Mouse (Mus musculus): Measurements from ENCODE around the gene Anapc1. TPM values are rescaled to one million over a fixed set of nuclear protein-coding genes. Genes with fewer than 3 reads are reported as not detected.

The Anapc1 gene
- polyA plus RNA-seq, 1 experiment from 2014 or later, result 69.8 TPM

- H3K4me3 ChIP-seq, result no peak overlapping the region
- H3K27me3 ChIP-seq (replicated peaks), result no peaks in the 10 kb centered on the region
- peaks cover 6% of the 10 kb centered on the region; the same call in 1 of the 2 replicates for H3K4me1 ChIP-seq
- no peak overlapping the region for H3K9ac ChIP-seq
- no peaks in the 10 kb centered on the region for H3K9me3 ChIP-seq
- no peak overlapping the region for H3K4me2 ChIP-seq (replicated peaks)
- no peak overlapping the region for H3K27ac ChIP-seq
- 45% methylated on average over 7 of the region's 7 CpGs for WGBS
- H3K36me3 ChIP-seq, result no peaks in the 10 kb centered on the region
- no peak for ATAC-seq (ENCODE audit: low FRiP score, low read depth)
These were observed 27.6 kb upstream of the Anapc1 start for GRCm38 (mm10) chr2:128714724-128715241.

- Histone ChIP-seq H3K27ac (no peak overlapping the region), H3K9ac (no peak overlapping the region), H3K4me1 (peaks cover 6% of the 10 kb centered on the region; the same call in 1 of the 2 replicates), H3K4me3 (no peak overlapping the region), H3K27me3 (replicated peaks) (no peaks in the 10 kb centered on the region), H3K36me3 (no peaks in the 10 kb centered on the region), H3K9me3 (no peaks in the 10 kb centered on the region), H3K4me2 (replicated peaks) (no peak overlapping the region)
- WGBS, result 56% methylated on average over 5 of the region's 5 CpGs
- no peak for ATAC-seq (ENCODE audit: low FRiP score, low read depth)
These were observed 26.4 kb upstream of the Anapc1 start for GRCm38 (mm10) chr2:128713548-128714003.

GRCm38 (mm10) chr2:128712940-128713339 is 25.7 kb upstream of the Anapc1 start:
- Histone ChIP-seq H3K36me3 (no peaks in the 10 kb centered on the region), H3K9ac (no peak overlapping the region), H3K9me3 (no peaks in the 10 kb centered on the region), H3K4me1 (peaks cover 6% of the 10 kb centered on the region; the same call in 1 of the 2 replicates), H3K4me3 (no peak overlapping the region), H3K27me3 (replicated peaks) (no peaks in the 10 kb centered on the region), H3K4me2 (replicated peaks) (no peak overlapping the region), H3K27ac (no peak overlapping the region)
- 63% methylated on average over 6 of the region's 6 CpGs for WGBS
- ATAC-seq (ENCODE audit: low FRiP score, low read depth), result no peak

GRCm38 (mm10) chr2:128710609-128711008 is 23.4 kb upstream of the Anapc1 start:
- peaks cover 6% of the 10 kb centered on the region; the same call in 1 of the 2 replicates for H3K4me1 ChIP-seq
- no peak for ATAC-seq (ENCODE audit: low FRiP score, low read depth)
- WGBS, result 66% methylated on average over 6 of the region's 6 CpGs
- no peak overlapping the region for H3K4me2 ChIP-seq (replicated peaks)
- H3K36me3 ChIP-seq, result no peaks in the 10 kb centered on the region
- no peaks in the 10 kb centered on the region for H3K9me3 ChIP-seq
- no peak overlapping the region for H3K9ac ChIP-seq
- no peaks in the 10 kb centered on the region for H3K27me3 ChIP-seq (replicated peaks)
- H3K4me3 ChIP-seq, result no peak overlapping the region
- no peak overlapping the region for H3K27ac ChIP-seq

GRCm38 (mm10) chr2:128709264-128709663 is 22.1 kb upstream of the Anapc1 start:
- Histone ChIP-seq H3K4me1 (peaks cover 6% of the 10 kb centered on the region; the same call in 1 of the 2 replicates), H3K4me2 (replicated peaks) (no peak overlapping the region), H3K36me3 (no peaks in the 10 kb centered on the region), H3K27ac (no peak overlapping the region), H3K4me3 (no peak overlapping the region), H3K27me3 (replicated peaks) (no peaks in the 10 kb centered on the region), H3K9ac (no peak overlapping the region), H3K9me3 (no peaks in the 10 kb centered on the region)
- ATAC-seq (ENCODE audit: low FRiP score, low read depth), result no peak
- 48% methylated on average over 6 of the region's 6 CpGs for WGBS

- Histone ChIP-seq H3K9ac (no peak overlapping the region), H3K4me1 (no peaks in the 10 kb centered on the region), H3K4me3 (no peak overlapping the region), H3K27ac (no peak overlapping the region), H3K36me3 (no peaks in the 10 kb centered on the region), H3K9me3 (no peaks in the 10 kb centered on the region), H3K27me3 (replicated peaks) (no peaks in the 10 kb centered on the region), H3K4me2 (replicated peaks) (no peak overlapping the region)
- 94% methylated on average over 3 of the region's 3 CpGs for WGBS
- no peak for ATAC-seq (ENCODE audit: low FRiP score, low read depth)
These were observed 17.3 kb upstream of the Anapc1 start for GRCm38 (mm10) chr2:128704474-128704873.

GRCm38 (mm10) chr2:128699201-128699885 is 12.2 kb upstream of the Anapc1 start:
- Histone ChIP-seq H3K27ac (no peak overlapping the region), H3K4me1 (peaks cover 12% of the 10 kb centered on the region), H3K36me3 (no peaks in the 10 kb centered on the region), H3K4me3 (peak overlapping the region; percentile 51), H3K9ac (peak overlapping the region; percentile 54), H3K9me3 (no peaks in the 10 kb centered on the region), H3K4me2 (replicated peaks) (peak overlapping the region; percentile 93), H3K27me3 (replicated peaks) (no peaks in the 10 kb centered on the region)
- ATAC-seq (ENCODE audit: low FRiP score, low read depth), result peak; percentile 10; the same call in 1 of the 2 replicates
- WGBS, result under 1% methylated on average over 24 of the region's 24 CpGs

- no peaks in the 10 kb centered on the region for H3K36me3 ChIP-seq
- H3K4me2 ChIP-seq (replicated peaks), result peak within 1 kb of the TSS; percentile 93
- no peaks in the 10 kb centered on the region for H3K9me3 ChIP-seq
- no peak within 1 kb of the TSS for H3K27ac ChIP-seq
- ATAC-seq (ENCODE audit: low FRiP score, low read depth), result peak; percentile 92
- peak within 1 kb of the TSS; percentile 54 for H3K9ac ChIP-seq
- WGBS, result 1% methylated on average over 30 of the region's 30 CpGs
- H3K4me1 ChIP-seq, result peaks cover 12% of the 10 kb centered on the region
- peak within 1 kb of the TSS; percentile 51 for H3K4me3 ChIP-seq
- H3K27me3 ChIP-seq (replicated peaks), result no peaks in the 10 kb centered on the region
These were observed 11.5 kb upstream of the Anapc1 start, which contains the start of gene Mertk for GRCm38 (mm10) chr2:128698693-128699181. Gene Mertk, plus strand, starts transcription at chr2:128698956.

GRCm38 (mm10) chr2:128698140-128698692 is 11.0 kb upstream of the Anapc1 start:
- Histone ChIP-seq H3K27me3 (replicated peaks) (no peaks in the 10 kb centered on the region), H3K9me3 (no peaks in the 10 kb centered on the region), H3K4me2 (replicated peaks) (peak overlapping the region; percentile 93), H3K9ac (peak overlapping the region; percentile 54; the same call in 1 of the 2 replicates), H3K4me3 (peak overlapping the region; percentile 51), H3K27ac (no peak overlapping the region), H3K4me1 (peaks cover 12% of the 10 kb centered on the region), H3K36me3 (no peaks in the 10 kb centered on the region)
- ATAC-seq (ENCODE audit: low FRiP score, low read depth), result peak; percentile 93
- under 1% methylated on average over 14 of the region's 14 CpGs for WGBS

GRCm38 (mm10) chr2:128697566-128697965 is 10.4 kb upstream of the Anapc1 start:
- Histone ChIP-seq H3K4me1 (peaks cover 12% of the 10 kb centered on the region), H3K36me3 (no peaks in the 10 kb centered on the region), H3K4me3 (no peak overlapping the region), H3K9me3 (no peaks in the 10 kb centered on the region), H3K4me2 (replicated peaks) (peak overlapping the region; percentile 93), H3K27ac (no peak overlapping the region), H3K27me3 (replicated peaks) (no peaks in the 10 kb centered on the region), H3K9ac (no peak overlapping the region)
- 58% methylated on average over 5 of the region's 5 CpGs for WGBS
- no peak for ATAC-seq (ENCODE audit: low FRiP score, low read depth)

GRCm38 (mm10) chr2:128697047-128697446 is 9.9 kb upstream of the Anapc1 start:
- Histone ChIP-seq H3K36me3 (no peaks in the 10 kb centered on the region), H3K4me2 (replicated peaks) (no peak overlapping the region), H3K27ac (no peak overlapping the region), H3K9me3 (no peaks in the 10 kb centered on the region), H3K9ac (no peak overlapping the region), H3K4me1 (peaks cover 12% of the 10 kb centered on the region), H3K4me3 (no peak overlapping the region), H3K27me3 (replicated peaks) (no peaks in the 10 kb centered on the region)
- no peak for ATAC-seq (ENCODE audit: low FRiP score, low read depth)
- 89% methylated on average over 1 of the region's 1 CpGs for WGBS

- no peak for ATAC-seq (ENCODE audit: low FRiP score, low read depth)
- no peak overlapping the region for H3K4me2 ChIP-seq (replicated peaks)
- no peaks in the 10 kb centered on the region for H3K36me3 ChIP-seq
- no peaks in the 10 kb centered on the region for H3K9me3 ChIP-seq
- 81% methylated on average over 3 of the region's 3 CpGs for WGBS
- no peak overlapping the region for H3K4me3 ChIP-seq
- H3K27me3 ChIP-seq (replicated peaks), result no peaks in the 10 kb centered on the region
- no peak overlapping the region for H3K9ac ChIP-seq
- peaks cover 12% of the 10 kb centered on the region for H3K4me1 ChIP-seq
- no peak overlapping the region for H3K27ac ChIP-seq
These were observed 9.2 kb upstream of the Anapc1 start for GRCm38 (mm10) chr2:128696426-128696825.

Data from neural tube, embryonic 12.5 days (tissue).